Mouse (Mus musculus): ENCODE measurements around the gene Fam47e. TPM values are rescaled to one million over a fixed set of nuclear protein-coding genes. Genes with fewer than 3 reads are reported as not detected.

The Fam47e gene
- polyA plus RNA-seq, 1 experiment from 2014 or later: not detected

DNA sequence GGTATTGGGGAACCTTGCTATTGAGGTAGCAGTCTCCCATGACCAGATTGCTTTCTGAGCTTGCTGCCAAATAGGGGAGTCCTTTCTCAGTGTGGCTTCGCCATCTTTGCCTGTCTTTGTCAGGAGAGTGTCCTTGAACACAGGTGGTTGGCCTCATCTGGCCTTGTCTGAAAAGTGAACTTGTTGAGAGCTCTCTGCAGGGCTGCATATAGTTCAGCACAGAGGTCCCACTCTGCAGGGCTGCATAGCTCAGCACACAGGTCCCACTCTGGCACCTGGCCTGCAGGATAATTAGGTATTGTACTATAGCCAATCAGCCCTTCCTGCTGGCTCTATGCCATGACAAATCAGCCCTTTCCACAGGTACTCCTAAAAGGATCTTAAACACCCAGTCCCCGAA, 5.3 kb downstream of the Fam47e start:
- no peak for ATAC-seq (ENCODE audit: insufficient number of reproducible peaks, insufficient read depth, low FRiP score, low read depth)
- Histone ChIP-seq H3K9me3 (ENCODE audit: control insufficient read depth, low read length) (no peaks in the 10 kb centered on the region), H3K4me3 (ENCODE audit: control insufficient read depth in 1 of 2, insufficient read depth in 1 of 2, low read depth in 1 of 2, low read length in 2 of 2) (no peak overlapping the region), H3K27me3 (ENCODE audit: control insufficient read depth, insufficient read depth, low read length) (no peaks in the 10 kb centered on the region), H3K4me2 (ENCODE audit: low read length) (no peak overlapping the region), H3K36me3 (ENCODE audit: control insufficient read depth, insufficient read depth, low read length) (no peaks in the 10 kb centered on the region), H3K9ac (ENCODE audit: low read length) (no peak overlapping the region), H3K27ac (replicated peaks in 1 of 2; ENCODE audit: control insufficient read depth in 1 of 2, insufficient read depth in 1 of 2, low read depth in 2 of 2, low read length in 2 of 2) (no peak overlapping the region), H3K4me1 (ENCODE audit: control insufficient read depth in 2 of 2, insufficient read depth in 2 of 2, low read length in 2 of 2) (peaks cover 7 to 10% of the 10 kb centered on the region in 2 experiments; a peak in 3 of 4 replicates)
- WGBS: 57% methylated on average over 2 of the region's 2 CpGs

DNA sequence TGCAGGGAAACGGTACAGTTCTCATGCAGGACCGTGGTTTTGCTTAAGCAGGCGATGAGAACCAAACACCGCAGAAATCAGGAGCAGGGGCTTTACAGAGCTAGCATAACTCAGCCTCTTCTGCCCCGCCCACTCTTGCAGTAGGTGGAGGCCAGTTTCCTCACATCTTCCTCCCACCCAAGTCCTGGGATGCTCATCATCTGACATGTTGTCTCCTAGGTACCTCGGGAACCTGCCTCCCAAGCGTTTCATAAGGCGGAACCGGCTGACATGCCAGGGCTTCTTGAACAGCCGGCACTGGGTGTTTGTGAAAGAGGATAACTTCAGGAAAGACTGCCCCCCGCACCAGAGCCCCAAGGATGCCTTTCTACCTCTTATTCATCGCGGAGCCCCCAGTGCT, 7.1 kb downstream of the Fam47e start:
- Histone ChIP-seq H3K9me3 (ENCODE audit: control insufficient read depth, low read length) (no peaks in the 10 kb centered on the region), H3K36me3 (ENCODE audit: control insufficient read depth, insufficient read depth, low read length) (no peaks in the 10 kb centered on the region), H3K27me3 (ENCODE audit: control insufficient read depth, insufficient read depth, low read length) (no peaks in the 10 kb centered on the region), H3K4me1 (ENCODE audit: control insufficient read depth in 2 of 2, insufficient read depth in 2 of 2, low read length in 2 of 2) (peaks cover 7 to 10% of the 10 kb centered on the region in 2 experiments; a peak in 3 of 4 replicates), H3K4me3 (ENCODE audit: control insufficient read depth in 1 of 2, insufficient read depth in 1 of 2, low read depth in 1 of 2, low read length in 2 of 2) (no peak overlapping the region), H3K27ac (replicated peaks in 1 of 2; ENCODE audit: control insufficient read depth in 1 of 2, insufficient read depth in 1 of 2, low read depth in 2 of 2, low read length in 2 of 2) (no peak overlapping the region), H3K9ac (ENCODE audit: low read length) (no peak overlapping the region), H3K4me2 (ENCODE audit: low read length) (no peak overlapping the region)
- WGBS: 73% methylated on average over 13 of the region's 13 CpGs
- no peak for ATAC-seq (ENCODE audit: insufficient number of reproducible peaks, insufficient read depth, low FRiP score, low read depth)

GRCm38 (mm10) chr5:92571232-92571631, 16.4 kb downstream of the Fam47e start:
- Histone ChIP-seq H3K4me3 (ENCODE audit: control insufficient read depth in 1 of 2, insufficient read depth in 1 of 2, low read depth in 1 of 2, low read length in 2 of 2) (no peak overlapping the region), H3K4me1 (ENCODE audit: control insufficient read depth in 2 of 2, insufficient read depth in 2 of 2, low read length in 2 of 2) (no peaks in the 10 kb centered on the region), H3K9me3 (ENCODE audit: control insufficient read depth, low read length) (no peaks in the 10 kb centered on the region), H3K27ac (replicated peaks in 1 of 2; ENCODE audit: control insufficient read depth in 1 of 2, insufficient read depth in 1 of 2, low read depth in 2 of 2, low read length in 2 of 2) (no peak overlapping the region), H3K9ac (ENCODE audit: low read length) (no peak overlapping the region), H3K36me3 (ENCODE audit: control insufficient read depth, insufficient read depth, low read length) (no peaks in the 10 kb centered on the region), H3K4me2 (ENCODE audit: low read length) (no peak overlapping the region), H3K27me3 (ENCODE audit: control insufficient read depth, insufficient read depth, low read length) (no peaks in the 10 kb centered on the region)
- no peak for ATAC-seq (ENCODE audit: insufficient number of reproducible peaks, insufficient read depth, low FRiP score, low read depth)
- WGBS: 84% methylated on average over 4 of the region's 4 CpGs

GRCm38 (mm10) chr5:92579559-92579958, 24.7 kb downstream of the Fam47e start:
- H3K4me1 ChIP-seq (ENCODE audit: control insufficient read depth in 2 of 2, insufficient read depth in 2 of 2, low read length in 2 of 2): no peaks in the 10 kb centered on the region
- ATAC-seq (ENCODE audit: insufficient number of reproducible peaks, insufficient read depth, low FRiP score, low read depth): no peak
- H3K4me2 ChIP-seq (ENCODE audit: low read length): no peak overlapping the region
- H3K27me3 ChIP-seq (ENCODE audit: control insufficient read depth, insufficient read depth, low read length): no peaks in the 10 kb centered on the region
- no peaks in the 10 kb centered on the region for H3K9me3 ChIP-seq (ENCODE audit: control insufficient read depth, low read length)
- H3K9ac ChIP-seq (ENCODE audit: low read length): no peak overlapping the region
- H3K36me3 ChIP-seq (ENCODE audit: control insufficient read depth, insufficient read depth, low read length): no peaks in the 10 kb centered on the region
- no peak overlapping the region for H3K27ac ChIP-seq (replicated peaks in 1 of 2; ENCODE audit: control insufficient read depth in 1 of 2, insufficient read depth in 1 of 2, low read depth in 2 of 2, low read length in 2 of 2)
- 82% methylated on average over 14 of the region's 14 CpGs for WGBS
- no peak overlapping the region for H3K4me3 ChIP-seq (ENCODE audit: control insufficient read depth in 1 of 2, insufficient read depth in 1 of 2, low read depth in 1 of 2, low read length in 2 of 2)

- Histone ChIP-seq H3K4me3 (ENCODE audit: control insufficient read depth in 1 of 2, insufficient read depth in 1 of 2, low read depth in 1 of 2, low read length in 2 of 2) (no peak overlapping the region), H3K27ac (replicated peaks in 1 of 2; ENCODE audit: control insufficient read depth in 1 of 2, insufficient read depth in 1 of 2, low read depth in 2 of 2, low read length in 2 of 2) (no peak overlapping the region), H3K9me3 (ENCODE audit: control insufficient read depth, low read length) (no peaks in the 10 kb centered on the region), H3K4me2 (ENCODE audit: low read length) (no peak overlapping the region), H3K36me3 (ENCODE audit: control insufficient read depth, insufficient read depth, low read length) (no peaks in the 10 kb centered on the region), H3K4me1 (ENCODE audit: control insufficient read depth in 2 of 2, insufficient read depth in 2 of 2, low read length in 2 of 2) (peaks cover 0 to 6% of the 10 kb centered on the region in 2 experiments; a peak in 2 of 4 replicates), H3K27me3 (ENCODE audit: control insufficient read depth, insufficient read depth, low read length) (no peaks in the 10 kb centered on the region), H3K9ac (ENCODE audit: low read length) (no peak overlapping the region)
- ATAC-seq (ENCODE audit: insufficient number of reproducible peaks, insufficient read depth, low FRiP score, low read depth): no peak
- WGBS: 54% methylated on average over 10 of the region's 10 CpGs
Observed at GRCm38 (mm10) chr5:92585932-92586331, 31.1 kb downstream of the Fam47e start.

- Histone ChIP-seq H3K4me3 (ENCODE audit: control insufficient read depth in 1 of 2, insufficient read depth in 1 of 2, low read depth in 1 of 2, low read length in 2 of 2) (no peak overlapping the region), H3K4me2 (ENCODE audit: low read length) (no peak overlapping the region), H3K9me3 (ENCODE audit: control insufficient read depth, low read length) (no peaks in the 10 kb centered on the region), H3K36me3 (ENCODE audit: control insufficient read depth, insufficient read depth, low read length) (no peaks in the 10 kb centered on the region), H3K9ac (ENCODE audit: low read length) (no peak overlapping the region), H3K27ac (replicated peaks in 1 of 2; ENCODE audit: control insufficient read depth in 1 of 2, insufficient read depth in 1 of 2, low read depth in 2 of 2, low read length in 2 of 2) (no peak overlapping the region), H3K4me1 (ENCODE audit: control insufficient read depth in 2 of 2, insufficient read depth in 2 of 2, low read length in 2 of 2) (no peaks in the 10 kb centered on the region), H3K27me3 (ENCODE audit: control insufficient read depth, insufficient read depth, low read length) (no peaks in the 10 kb centered on the region)
- WGBS: 48% methylated on average over 5 of the region's 5 CpGs
- no peak for ATAC-seq (ENCODE audit: insufficient number of reproducible peaks, insufficient read depth, low FRiP score, low read depth)
Observed at GRCm38 (mm10) chr5:92595026-92595425, 40.2 kb downstream of the Fam47e start.

DNA sequence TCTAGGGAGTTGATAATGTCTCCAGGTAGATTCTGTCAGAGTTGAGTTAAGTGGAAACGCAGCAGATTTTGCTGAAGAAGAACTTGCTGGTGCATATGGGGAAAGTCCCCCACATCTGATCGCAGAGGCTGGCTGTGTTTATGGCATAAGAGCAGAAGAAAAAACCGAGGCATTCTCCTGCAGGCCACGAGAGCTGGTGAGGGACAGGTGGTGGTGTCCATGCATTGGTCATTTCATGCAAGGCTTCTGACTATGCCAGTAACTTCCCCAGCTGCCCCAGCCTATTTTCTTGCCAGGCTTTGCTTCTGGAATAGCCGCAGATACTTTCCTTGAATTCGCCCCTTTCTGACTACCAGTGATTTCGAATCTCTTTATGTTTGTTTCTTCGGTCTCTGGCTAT, 42.0 kb downstream of the Fam47e start:
- no peak overlapping the region for H3K4me2 ChIP-seq (ENCODE audit: low read length)
- no peaks in the 10 kb centered on the region for H3K36me3 ChIP-seq (ENCODE audit: control insufficient read depth, insufficient read depth, low read length)
- no peak overlapping the region for H3K4me3 ChIP-seq (ENCODE audit: control insufficient read depth in 1 of 2, insufficient read depth in 1 of 2, low read depth in 1 of 2, low read length in 2 of 2)
- 86% methylated on average over 8 of the region's 8 CpGs for WGBS
- no peak overlapping the region for H3K9ac ChIP-seq (ENCODE audit: low read length)
- no peaks in the 10 kb centered on the region for H3K9me3 ChIP-seq (ENCODE audit: control insufficient read depth, low read length)
- ATAC-seq (ENCODE audit: insufficient number of reproducible peaks, insufficient read depth, low FRiP score, low read depth): no peak
- H3K27ac ChIP-seq (replicated peaks in 1 of 2; ENCODE audit: control insufficient read depth in 1 of 2, insufficient read depth in 1 of 2, low read depth in 2 of 2, low read length in 2 of 2): no peak overlapping the region
- no peaks in the 10 kb centered on the region; the same call in 1 of the 2 replicates for H3K27me3 ChIP-seq (ENCODE audit: control insufficient read depth, insufficient read depth, low read length)
- H3K4me1 ChIP-seq (ENCODE audit: control insufficient read depth in 2 of 2, insufficient read depth in 2 of 2, low read length in 2 of 2): no peaks in the 10 kb centered on the region

GRCm38 (mm10) chr5:92599030-92599429, 44.2 kb downstream of the Fam47e start:
- no peaks in the 10 kb centered on the region; the same call in 1 of the 2 replicates for H3K27me3 ChIP-seq (ENCODE audit: control insufficient read depth, insufficient read depth, low read length)
- no peak overlapping the region for H3K9ac ChIP-seq (ENCODE audit: low read length)
- H3K9me3 ChIP-seq (ENCODE audit: control insufficient read depth, low read length): no peaks in the 10 kb centered on the region
- H3K4me3 ChIP-seq (ENCODE audit: control insufficient read depth in 1 of 2, insufficient read depth in 1 of 2, low read depth in 1 of 2, low read length in 2 of 2): no peak overlapping the region
- H3K36me3 ChIP-seq (ENCODE audit: control insufficient read depth, insufficient read depth, low read length): no peaks in the 10 kb centered on the region
- no peak overlapping the region for H3K4me2 ChIP-seq (ENCODE audit: low read length)
- H3K27ac ChIP-seq (replicated peaks in 1 of 2; ENCODE audit: control insufficient read depth in 1 of 2, insufficient read depth in 1 of 2, low read depth in 2 of 2, low read length in 2 of 2): no peak overlapping the region
- 75% methylated on average over 10 of the region's 10 CpGs for WGBS
- no peaks in the 10 kb centered on the region for H3K4me1 ChIP-seq (ENCODE audit: control insufficient read depth in 2 of 2, insufficient read depth in 2 of 2, low read length in 2 of 2)
- no peak for ATAC-seq (ENCODE audit: insufficient number of reproducible peaks, insufficient read depth, low FRiP score, low read depth)

Measured in heart, embryonic 14.5 days (tissue).